Mouse (Mus musculus) heart, adult 11 months (tissue): ENCODE measurements around the gene Zfyve19.
A peak's percentile ranks its signal among the peaks of the same experiment; 100 is the strongest.

Experiments used
- DNase-seq: peaks from one replicate; pipeline ENCODE4 v3.0.0; 2022

Gene Zfyve19

GRCm38 (mm10) chr2:119196316-119197108, 11.9 kb upstream of the Zfyve19 start:
- DNase-seq = no peak

- no peak for DNase-seq
Measured at GRCm38 (mm10) chr2:119197493-119197892, 10.9 kb upstream of the Zfyve19 start.

DNA sequence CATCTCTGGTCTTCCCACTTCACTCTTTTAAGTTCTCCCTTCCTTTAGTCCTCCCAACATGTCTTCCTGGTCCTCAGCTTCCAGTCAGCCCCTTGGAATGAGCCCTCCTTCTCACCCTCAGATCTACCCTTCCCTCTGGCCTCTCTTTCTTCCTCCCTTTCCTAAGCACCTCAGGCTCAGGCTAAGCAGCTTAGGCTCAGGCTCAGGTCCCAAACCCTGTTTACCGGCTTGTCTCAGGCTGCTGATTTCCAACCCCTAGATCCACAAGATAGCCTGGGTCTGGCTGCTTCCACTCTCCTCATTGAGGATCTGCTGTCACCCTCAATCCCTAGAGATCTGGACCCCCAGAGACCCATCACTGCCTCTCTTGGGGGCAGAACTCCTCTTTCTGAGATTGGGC, 10.4 kb upstream of the Zfyve19 start:
- peak; percentile 81 for DNase-seq

DNA sequence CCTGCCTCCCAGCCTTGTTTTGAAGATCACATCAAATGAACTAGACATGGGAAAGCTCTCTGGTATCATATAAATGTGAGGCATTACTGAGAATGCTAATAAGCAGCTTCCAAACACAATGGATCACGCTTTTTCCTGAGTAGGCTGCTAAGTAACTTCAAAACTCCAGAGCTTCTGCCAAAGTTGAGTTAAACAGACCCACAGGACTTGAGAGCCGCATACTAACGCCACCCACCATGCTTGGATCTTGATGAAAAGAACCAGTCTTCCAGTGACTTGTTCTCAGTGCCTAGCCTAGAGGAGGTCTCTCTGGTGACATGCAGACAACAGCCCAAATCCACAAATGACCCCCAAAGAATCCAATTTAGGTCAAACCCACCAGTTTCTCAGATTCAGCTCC, 9.5 kb upstream of the Zfyve19 start:
- DNase-seq = no peak

DNA sequence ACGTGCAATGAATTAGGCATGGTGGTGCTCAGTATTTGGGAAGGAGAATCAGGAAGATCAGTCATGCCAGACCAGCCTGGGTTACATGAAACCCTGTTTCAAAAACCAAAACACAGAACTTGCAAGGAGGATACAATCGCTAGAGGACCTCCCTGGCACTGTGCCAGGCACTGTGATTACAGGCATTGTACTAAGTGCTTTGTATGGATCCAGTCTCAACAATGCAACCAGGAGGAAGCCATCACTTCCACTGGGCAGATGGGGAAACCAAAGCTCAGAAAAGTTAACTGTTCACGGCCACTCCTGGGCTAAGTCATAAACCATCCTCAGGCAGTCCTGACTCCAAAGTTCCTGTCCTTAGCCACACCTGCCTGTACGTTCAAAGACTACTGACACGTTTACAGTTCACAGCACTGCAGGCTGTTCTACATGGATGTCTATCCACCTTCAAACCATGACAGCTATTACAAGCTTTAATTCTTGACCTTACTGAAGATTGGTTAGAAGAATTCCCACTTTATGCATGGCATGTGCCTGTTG, 5.4 kb upstream of the Zfyve19 start:
- DNase-seq = peak; percentile 94

DNA sequence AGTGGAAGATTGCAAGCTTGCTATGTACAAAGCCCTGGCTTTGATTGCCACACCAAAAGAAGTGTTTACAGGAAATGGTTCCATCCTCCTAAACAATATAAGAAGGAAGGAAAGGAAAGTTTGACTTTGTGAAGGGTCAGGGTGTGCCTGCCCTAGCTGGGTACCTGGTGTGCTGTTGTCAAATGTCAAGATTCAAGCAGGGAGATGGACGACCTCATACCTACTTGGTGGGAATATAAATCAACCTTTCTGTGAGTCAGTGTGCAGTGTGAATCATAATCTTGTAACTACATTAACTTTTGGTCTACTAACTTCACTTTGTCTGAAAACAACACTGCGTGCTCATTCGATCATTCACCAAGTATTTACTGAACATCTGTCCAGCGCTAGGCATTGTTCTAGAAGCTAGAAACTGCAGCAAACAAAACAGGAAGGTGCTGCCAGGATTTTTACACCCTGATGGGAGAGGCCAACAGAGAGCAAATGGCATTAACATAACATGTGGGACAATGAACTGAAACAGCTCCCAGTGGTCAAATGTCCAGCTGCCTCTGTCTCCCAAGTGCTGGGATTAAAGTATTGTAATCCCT, 4.5 kb upstream of the Zfyve19 start:
- DNase-seq = peak; percentile 94

DNA sequence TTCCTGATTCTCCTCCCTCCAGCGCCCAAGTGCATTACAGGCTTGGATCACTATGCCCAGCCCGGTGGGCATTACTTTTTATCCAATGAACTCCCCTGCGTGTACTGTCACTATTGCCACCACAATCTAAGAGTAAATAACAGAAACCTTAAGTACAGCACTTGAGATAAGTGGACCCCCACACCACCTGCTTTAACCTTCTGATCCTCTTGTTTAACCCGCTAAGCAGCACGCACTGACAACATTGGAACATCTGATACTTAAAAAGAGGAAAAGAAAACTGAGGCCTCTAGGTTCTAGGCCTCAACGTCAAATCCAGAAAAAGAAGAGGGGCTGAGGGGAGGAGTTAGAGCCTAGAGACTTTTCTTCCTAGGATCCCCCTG, 465 bp upstream of the Zfyve19 start:
- no peak for DNase-seq

GRCm38 (mm10) chr2:119209176-119209507, 725 bp downstream of the Zfyve19 start:
- no peak for DNase-seq

- no peak for DNase-seq
Measured at GRCm38 (mm10) chr2:119229775-119230704, 21.6 kb downstream of the Zfyve19 start, which contains the start of gene Ppp1r14d. Gene Ppp1r14d (minus strand): TSS chr2:119229906.

GRCm38 (mm10) chr2:119236682-119237209, 28.3 kb downstream of the Zfyve19 start:
- DNase-seq = no peak

DNA sequence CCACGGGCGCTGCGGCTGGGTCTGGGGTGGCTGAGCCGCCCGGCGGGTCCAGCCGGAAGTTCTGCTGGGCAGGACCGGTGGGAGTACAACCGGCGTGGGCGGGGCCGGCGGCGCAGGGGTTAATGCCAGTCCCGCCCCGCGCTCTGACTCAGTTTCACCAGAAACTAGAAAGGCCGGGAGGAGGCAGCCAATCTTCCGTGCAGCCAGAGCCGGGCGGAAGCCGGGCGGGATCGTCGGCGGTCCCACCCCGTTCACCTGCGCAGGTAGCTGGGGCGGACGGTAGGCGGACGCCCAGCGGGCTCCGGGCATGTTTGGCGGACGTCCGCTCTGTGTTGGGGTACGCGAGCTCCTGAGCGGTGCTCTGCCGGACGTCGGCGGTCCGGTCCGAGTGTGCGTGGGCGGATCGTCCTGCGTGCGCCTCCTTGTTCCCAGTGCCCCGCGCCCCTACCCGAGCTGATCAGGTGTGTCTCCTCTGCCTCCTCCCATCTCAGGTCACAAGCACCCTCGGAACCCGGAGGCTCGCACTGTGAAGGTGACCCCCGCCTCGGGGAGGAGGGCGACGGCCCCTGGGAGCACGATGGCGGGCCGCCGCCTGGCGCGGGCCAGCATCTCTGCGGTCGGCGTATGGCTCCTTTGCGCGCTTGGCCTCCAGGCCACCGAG, 28.9 kb downstream of the Zfyve19 start, which contains the start of gene Spint1:
Spint1 (plus strand) TSS at position 153 of the 661 bp plus-strand sequence.
- no peak for DNase-seq

DNA sequence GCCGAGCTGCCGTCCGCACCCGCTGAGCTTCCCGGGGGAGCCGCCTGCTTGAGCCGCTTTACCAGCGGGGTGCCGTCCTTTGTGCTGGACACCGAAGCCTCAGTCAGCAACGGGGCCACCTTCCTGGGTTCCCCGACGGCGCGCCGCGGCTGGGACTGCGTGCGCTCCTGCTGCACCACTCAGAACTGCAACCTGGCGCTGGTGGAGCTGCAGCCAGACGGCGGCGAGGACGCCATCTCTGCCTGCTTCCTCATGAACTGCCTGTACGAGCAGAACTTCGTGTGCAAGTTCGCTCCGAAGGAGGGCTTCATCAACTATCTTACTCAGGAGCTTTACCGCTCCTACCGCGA, 29.4 kb downstream of the Zfyve19 start:
- no peak for DNase-seq

GRCm38 (mm10) chr2:119238671-119239070, 30.3 kb downstream of the Zfyve19 start:
- no peak for DNase-seq

DNA sequence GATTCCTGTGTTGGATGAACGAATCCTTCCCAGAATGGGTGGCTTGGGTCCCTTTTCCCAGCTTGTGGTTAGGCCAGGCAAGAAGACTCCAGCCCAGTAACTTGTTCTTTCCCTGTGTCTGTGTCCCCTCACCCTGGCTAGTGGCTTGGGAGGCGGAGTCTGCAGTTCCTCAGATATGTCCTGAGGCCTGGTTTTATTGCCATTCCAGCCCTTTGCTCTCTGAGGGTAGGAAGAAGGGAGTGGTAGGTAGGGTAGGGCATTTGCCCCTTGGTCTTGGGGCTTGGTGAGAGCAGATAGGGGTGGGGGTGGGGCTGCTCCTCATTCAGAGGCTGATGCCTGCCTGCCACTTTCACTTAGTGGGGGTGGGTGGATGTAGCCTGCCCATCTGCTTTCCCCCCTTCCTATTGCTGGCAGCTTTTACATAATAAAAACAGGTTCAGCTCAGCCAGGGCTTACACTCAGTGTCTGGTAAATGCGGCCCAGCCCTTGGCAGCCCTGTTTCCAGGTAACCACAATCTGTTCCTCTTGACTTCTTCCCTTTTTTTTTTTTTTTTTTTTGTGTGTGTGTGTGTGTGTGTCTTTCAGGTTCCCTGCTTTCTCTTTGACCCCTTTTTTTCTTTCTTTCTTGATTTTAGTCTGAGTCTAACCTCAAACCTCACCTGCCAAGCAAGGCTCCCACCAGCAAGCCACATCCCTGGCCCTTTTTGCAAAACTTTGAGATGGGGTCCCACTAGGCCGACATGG, 31.8 kb downstream of the Zfyve19 start:
- DNase-seq = no peak

DNA sequence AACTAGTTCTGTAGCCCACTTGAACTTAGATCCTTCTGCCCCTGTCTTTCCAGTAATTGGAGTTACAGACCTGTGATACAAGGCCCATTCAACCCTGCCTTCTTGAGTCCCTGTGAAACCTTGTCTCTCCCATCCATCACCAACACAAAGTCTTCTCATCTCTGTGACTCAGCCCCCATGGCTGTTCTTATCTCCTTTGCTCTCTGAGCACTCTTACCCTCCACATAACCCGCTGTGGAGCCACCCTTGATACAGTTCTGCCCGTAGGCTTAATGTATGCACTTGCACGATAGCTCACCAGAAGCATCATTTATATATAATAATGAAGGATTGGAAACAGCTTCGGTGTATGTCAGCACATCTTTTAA, 32.4 kb downstream of the Zfyve19 start:
- no peak for DNase-seq

DNA sequence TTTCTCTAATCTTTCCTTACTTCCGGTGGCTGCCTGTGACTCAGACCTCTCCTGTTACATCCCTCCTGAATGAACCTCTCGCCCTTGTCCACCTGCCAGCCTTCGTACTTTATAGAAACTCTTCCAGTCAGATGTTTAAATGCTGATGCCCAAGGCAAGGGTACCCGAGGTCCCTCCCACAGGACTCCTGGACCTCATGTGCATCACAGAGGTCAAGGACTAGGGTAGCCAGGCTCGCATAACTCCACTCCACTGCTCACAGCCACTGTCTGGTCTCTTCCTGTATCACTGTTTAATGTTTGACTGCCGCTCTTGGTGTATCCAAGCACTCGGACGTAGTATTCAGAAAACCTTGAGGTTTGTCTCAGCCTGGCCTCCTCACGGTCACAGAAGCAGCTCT, 34.1 kb downstream of the Zfyve19 start:
- no peak for DNase-seq

DNA sequence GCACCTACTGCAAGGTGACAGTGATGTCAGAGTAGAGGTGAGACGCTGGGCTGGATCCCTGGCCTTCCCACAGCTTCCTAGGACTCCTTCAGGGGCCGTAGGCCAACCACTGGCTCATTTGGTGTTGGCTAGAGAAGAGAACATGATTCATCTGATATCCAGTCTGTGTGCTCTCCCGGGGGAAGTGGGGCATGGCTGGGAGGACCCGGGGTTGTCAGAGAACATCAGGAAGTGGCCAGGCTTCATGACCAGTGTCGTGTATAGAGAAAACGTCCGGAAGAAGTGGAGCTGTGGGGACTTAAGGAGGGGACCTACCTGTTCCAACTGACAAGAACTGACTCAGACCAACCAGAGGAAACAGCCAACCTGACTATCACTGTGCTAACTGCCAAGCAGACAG, 36.8 kb downstream of the Zfyve19 start:
- DNase-seq = no peak

GRCm38 (mm10) chr2:119247904-119248303, 39.5 kb downstream of the Zfyve19 start:
- DNase-seq = no peak

DNA sequence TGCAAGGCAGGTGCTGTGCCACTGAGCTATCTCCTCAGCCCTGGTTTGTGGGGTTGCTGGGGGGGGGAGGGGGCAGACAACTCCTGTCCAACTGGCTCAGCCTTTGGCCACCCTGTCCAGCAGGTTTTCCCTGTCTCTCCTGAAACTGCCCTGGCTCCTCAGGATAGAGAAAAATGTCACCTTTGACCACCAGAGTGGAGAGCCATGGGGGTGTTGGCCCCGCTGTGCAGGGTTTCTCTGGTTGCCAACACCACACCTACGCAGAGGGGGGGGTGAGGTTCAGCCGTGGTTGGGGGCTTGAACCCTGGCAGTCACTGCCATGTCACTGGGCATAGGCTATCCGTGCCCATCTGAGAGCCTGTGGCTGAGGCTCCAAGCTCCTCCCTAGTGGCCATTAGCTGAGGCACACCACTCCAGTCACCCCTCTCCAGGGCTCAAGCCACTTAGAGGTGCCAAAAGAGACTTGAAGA, 41.2 kb downstream of the Zfyve19 start:
- no peak for DNase-seq

DNA sequence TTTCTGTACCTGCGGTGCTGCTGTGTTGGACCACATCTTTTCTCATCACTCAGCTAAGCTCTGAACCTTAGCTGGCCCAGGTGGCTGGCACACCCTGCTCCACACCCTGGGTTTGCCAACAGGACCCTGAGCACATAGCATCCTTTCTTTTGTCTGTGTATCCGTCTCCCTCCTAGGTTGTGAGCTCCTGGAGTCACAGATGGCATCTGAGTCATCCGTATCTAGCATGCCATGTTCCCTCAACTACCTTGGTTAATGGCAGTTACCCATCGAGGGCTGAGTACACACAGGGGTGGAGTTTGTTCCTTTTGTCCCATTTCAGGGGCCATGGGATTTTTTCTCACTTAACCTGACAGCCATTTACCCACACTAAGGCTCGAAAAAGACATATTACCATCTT, 42.0 kb downstream of the Zfyve19 start:
- no peak for DNase-seq

- DNase-seq = peak; percentile 92
Measured at GRCm38 (mm10) chr2:119250826-119251478, 42.5 kb downstream of the Zfyve19 start.
